Mouse (Mus musculus) ZHBTc4 (cell line): ENCODE measurements around the gene Sult1d1.
"Not testable (repeated sequence)": the region's sequence is repeated elsewhere in the genome, so short reads cannot be mapped to it uniquely, and the experiment has no call there.

Source experiments
- DNase-seq: peaks from one replicate; pipeline ENCODE4 v3.0.0-alpha.2; 2011; ENCODE audit warnings: low read depth, low spot score

Sult1d1 gene

GRCm38 (mm10) chr5:87568845-87569244, at the start of gene Sult1d1:
Sult1d1 (minus strand) TSS chr5:87569027.
- DNase-seq: no peak

- DNase-seq: no peak
Observed at GRCm38 (mm10) chr5:87615128-87615390, 46.2 kb upstream of the Sult1d1 start.

- no peak for DNase-seq
Observed at GRCm38 (mm10) chr5:87614364-87615127, 45.7 kb upstream of the Sult1d1 start.

GRCm38 (mm10) chr5:87601018-87601417, 32.2 kb upstream of the Sult1d1 start:
- no peak for DNase-seq

GRCm38 (mm10) chr5:87597891-87598290, 29.1 kb upstream of the Sult1d1 start:
- no peak for DNase-seq

- DNase-seq: no peak
Observed at GRCm38 (mm10) chr5:87591494-87591893, 22.7 kb upstream of the Sult1d1 start, which contains the start of gene Sult1e1. Sult1e1 (minus strand) TSS chr5:87591594.

- DNase-seq: no peak
Observed at GRCm38 (mm10) chr5:87589916-87590315, 21.1 kb upstream of the Sult1d1 start.

GRCm38 (mm10) chr5:87580389-87580788, 11.6 kb upstream of the Sult1d1 start:
- no peak for DNase-seq

- DNase-seq: no peak
Observed at GRCm38 (mm10) chr5:87574174-87574573, 5.3 kb upstream of the Sult1d1 start.

GRCm38 (mm10) chr5:87573490-87573889, 4.7 kb upstream of the Sult1d1 start:
- DNase-seq: peak; percentile 1

GRCm38 (mm10) chr5:87572781-87573180, 4.0 kb upstream of the Sult1d1 start:
- no peak for DNase-seq

- no peak for DNase-seq
Observed at GRCm38 (mm10) chr5:87567306-87567705, 1.5 kb downstream of the Sult1d1 start.

GRCm38 (mm10) chr5:87562966-87563365, 5.9 kb downstream of the Sult1d1 start:
- no peak for DNase-seq

- DNase-seq: no peak
Observed at GRCm38 (mm10) chr5:87562526-87562925, 6.3 kb downstream of the Sult1d1 start.

GRCm38 (mm10) chr5:87560145-87560544, 8.7 kb downstream of the Sult1d1 start:
- peak; percentile 39 for DNase-seq

- peak; percentile 24 for DNase-seq
Observed at GRCm38 (mm10) chr5:87550935-87551334, 17.9 kb downstream of the Sult1d1 start.

GRCm38 (mm10) chr5:87538111-87538510, 30.7 kb downstream of the Sult1d1 start, which contains the start of gene Sult1b1:
Sult1b1 (minus strand) TSS chr5:87538195.
- DNase-seq: no peak

- no peak for DNase-seq
Observed at GRCm38 (mm10) chr5:87535994-87536644, 32.7 kb downstream of the Sult1d1 start.

GRCm38 (mm10) chr5:87532288-87532687, 36.5 kb downstream of the Sult1d1 start:
- DNase-seq: no peak

GRCm38 (mm10) chr5:87523561-87523960, 45.3 kb downstream of the Sult1d1 start:
- not testable (repeated sequence) for DNase-seq

GRCm38 (mm10) chr5:87505776-87506458, 62.9 kb downstream of the Sult1d1 start:
- DNase-seq: no peak
